Mouse (Mus musculus): Measurements from ENCODE around the gene 1700029P11Rik. TPM values are rescaled to one million over a fixed set of nuclear protein-coding genes. Genes with fewer than 3 reads are reported as not detected.

1700029P11Rik gene
- polyA plus RNA-seq, 1 experiment from 2014 or later = not detected

GRCm38 (mm10) chr15:82015392-82016100 lies 35.2 kb downstream of the 1700029P11Rik start:
- H3K36me3 ChIP-seq (ENCODE audit: control insufficient read depth, insufficient read depth) = peaks cover 12% of the 10 kb centered on the region
- ATAC-seq (replicated peaks; ENCODE audit: extremely low read depth, insufficient read depth, low FRiP score) = peak; percentile 5; the same call in 1 of the 2 replicates
- under 1% methylated on average over 39 of the region's 39 CpGs for WGBS

GRCm38 (mm10) chr15:82016101-82016808 lies 35.9 kb downstream of the 1700029P11Rik start:
- Histone ChIP-seq H3K9ac (ENCODE audit: low read length) (peak overlapping the region; percentile 96), H3K27me3 (ENCODE audit: control insufficient read depth, insufficient read depth, low read length) (no peaks in the 10 kb centered on the region), H3K9me3 (replicated peaks; ENCODE audit: control insufficient read depth, low read length) (no peaks in the 10 kb centered on the region; the same call in 1 of the 2 replicates), H3K36me3 (ENCODE audit: control insufficient read depth, insufficient read depth) (peaks cover 9% of the 10 kb centered on the region), H3K4me1 (ENCODE audit: control insufficient read depth, insufficient read depth, low read length) (peaks cover 13% of the 10 kb centered on the region), H3K4me3 (ENCODE audit: low read length) (peak overlapping the region; percentile 99), H3K27ac (ENCODE audit: low read length) (peak overlapping the region; percentile 89), H3K4me2 (ENCODE audit: low read depth, low read length) (peak overlapping the region; percentile 98)
- WGBS = under 1% methylated on average over 53 of the region's 53 CpGs
- peak; percentile 93 for ATAC-seq (replicated peaks; ENCODE audit: extremely low read depth, insufficient read depth, low FRiP score)

More at GRCm38 (mm10) chr15:82015392-82016100, 35.2 kb downstream of the 1700029P11Rik start:
- H3K4me3 ChIP-seq (ENCODE audit: low read length) = peak overlapping the region; percentile 99
- peaks cover 13% of the 10 kb centered on the region for H3K4me1 ChIP-seq (ENCODE audit: control insufficient read depth, insufficient read depth, low read length)
- peak overlapping the region; percentile 89 for H3K27ac ChIP-seq (ENCODE audit: low read length)
- no peaks in the 10 kb centered on the region for H3K27me3 ChIP-seq (ENCODE audit: control insufficient read depth, insufficient read depth, low read length)
- peak overlapping the region; percentile 98 for H3K4me2 ChIP-seq (ENCODE audit: low read depth, low read length)
- H3K9me3 ChIP-seq (replicated peaks; ENCODE audit: control insufficient read depth, low read length) = no peaks in the 10 kb centered on the region; the same call in 1 of the 2 replicates
- peak overlapping the region; percentile 96 for H3K9ac ChIP-seq (ENCODE audit: low read length)

- H3K27me3 ChIP-seq (ENCODE audit: control insufficient read depth, insufficient read depth, low read length) = no peaks in the 10 kb centered on the region
- peak overlapping the region; percentile 79 for H3K4me2 ChIP-seq (ENCODE audit: low read depth, low read length)
- H3K4me1 ChIP-seq (ENCODE audit: control insufficient read depth, insufficient read depth, low read length) = peaks cover 13% of the 10 kb centered on the region
- peak overlapping the region; percentile 81 for H3K9ac ChIP-seq (ENCODE audit: low read length)
- H3K9me3 ChIP-seq (replicated peaks; ENCODE audit: control insufficient read depth, low read length) = no peaks in the 10 kb centered on the region; the same call in 1 of the 2 replicates
- peaks cover 11% of the 10 kb centered on the region for H3K36me3 ChIP-seq (ENCODE audit: control insufficient read depth, insufficient read depth)
- peak overlapping the region; percentile 99 for H3K4me3 ChIP-seq (ENCODE audit: low read length)
- WGBS = 20% methylated on average over 6 of the region's 6 CpGs
- H3K27ac ChIP-seq (ENCODE audit: low read length) = peak overlapping the region; percentile 81
- ATAC-seq (replicated peaks; ENCODE audit: extremely low read depth, insufficient read depth, low FRiP score) = no peak
These were observed 36.5 kb downstream of the 1700029P11Rik start for GRCm38 (mm10) chr15:82016830-82017229.

GRCm38 (mm10) chr15:82017461-82017860 lies 37.1 kb downstream of the 1700029P11Rik start:
- Histone ChIP-seq H3K4me2 (ENCODE audit: low read depth, low read length) (no peak overlapping the region), H3K9ac (ENCODE audit: low read length) (no peak overlapping the region), H3K4me3 (ENCODE audit: low read length) (peak overlapping the region; percentile 2; the same call in 1 of the 2 replicates), H3K36me3 (ENCODE audit: control insufficient read depth, insufficient read depth) (peaks cover 15% of the 10 kb centered on the region), H3K27ac (ENCODE audit: low read length) (no peak overlapping the region), H3K9me3 (replicated peaks; ENCODE audit: control insufficient read depth, low read length) (no peaks in the 10 kb centered on the region; the same call in 1 of the 2 replicates), H3K4me1 (ENCODE audit: control insufficient read depth, insufficient read depth, low read length) (peaks cover 16% of the 10 kb centered on the region), H3K27me3 (ENCODE audit: control insufficient read depth, insufficient read depth, low read length) (no peaks in the 10 kb centered on the region)
- WGBS = 70% methylated on average over 4 of the region's 4 CpGs
- ATAC-seq (replicated peaks; ENCODE audit: extremely low read depth, insufficient read depth, low FRiP score) = no peak

- no peak overlapping the region for H3K4me2 ChIP-seq (ENCODE audit: low read depth, low read length)
- no peak overlapping the region for H3K4me3 ChIP-seq (ENCODE audit: low read length)
- H3K27me3 ChIP-seq (ENCODE audit: control insufficient read depth, insufficient read depth, low read length) = no peaks in the 10 kb centered on the region
- WGBS = 45% methylated on average over 3 of the region's 3 CpGs
- no peaks in the 10 kb centered on the region; the same call in 1 of the 2 replicates for H3K9me3 ChIP-seq (replicated peaks; ENCODE audit: control insufficient read depth, low read length)
- peaks cover 19% of the 10 kb centered on the region for H3K36me3 ChIP-seq (ENCODE audit: control insufficient read depth, insufficient read depth)
- no peak overlapping the region for H3K9ac ChIP-seq (ENCODE audit: low read length)
- peak overlapping the region; percentile 25; the same call in 1 of the 2 replicates for H3K27ac ChIP-seq (ENCODE audit: low read length)
- peaks cover 16% of the 10 kb centered on the region for H3K4me1 ChIP-seq (ENCODE audit: control insufficient read depth, insufficient read depth, low read length)
- ATAC-seq (replicated peaks; ENCODE audit: extremely low read depth, insufficient read depth, low FRiP score) = no peak
These were observed 38.9 kb downstream of the 1700029P11Rik start for GRCm38 (mm10) chr15:82019288-82019687.

GRCm38 (mm10) chr15:82022535-82023088 lies 42.3 kb downstream of the 1700029P11Rik start:
- peaks cover 6% of the 10 kb centered on the region for H3K4me1 ChIP-seq (ENCODE audit: control insufficient read depth, insufficient read depth, low read length)
- peaks cover 30% of the 10 kb centered on the region for H3K36me3 ChIP-seq (ENCODE audit: control insufficient read depth, insufficient read depth)
- H3K4me3 ChIP-seq (ENCODE audit: low read length) = no peak overlapping the region
- ATAC-seq (replicated peaks; ENCODE audit: extremely low read depth, insufficient read depth, low FRiP score) = no peak
- H3K9ac ChIP-seq (ENCODE audit: low read length) = no peak overlapping the region
- no peaks in the 10 kb centered on the region for H3K27me3 ChIP-seq (ENCODE audit: control insufficient read depth, insufficient read depth, low read length)
- H3K9me3 ChIP-seq (replicated peaks; ENCODE audit: control insufficient read depth, low read length) = no peaks in the 10 kb centered on the region; the same call in 1 of the 2 replicates
- 57% methylated on average over 13 of the region's 13 CpGs for WGBS
- no peak overlapping the region; the same call in 1 of the 2 replicates for H3K27ac ChIP-seq (ENCODE audit: low read length)
- no peak overlapping the region for H3K4me2 ChIP-seq (ENCODE audit: low read depth, low read length)

GRCm38 (mm10) chr15:82023965-82024635 lies 43.8 kb downstream of the 1700029P11Rik start:
- 83% methylated on average over 6 of the region's 6 CpGs for WGBS
- Histone ChIP-seq H3K4me3 (ENCODE audit: low read length) (no peak overlapping the region), H3K27ac (ENCODE audit: low read length) (no peak overlapping the region), H3K9ac (ENCODE audit: low read length) (no peak overlapping the region), H3K4me2 (ENCODE audit: low read depth, low read length) (no peak overlapping the region), H3K36me3 (ENCODE audit: control insufficient read depth, insufficient read depth) (peaks cover 40% of the 10 kb centered on the region), H3K27me3 (ENCODE audit: control insufficient read depth, insufficient read depth, low read length) (no peaks in the 10 kb centered on the region), H3K4me1 (ENCODE audit: control insufficient read depth, insufficient read depth, low read length) (peaks cover 4% of the 10 kb centered on the region), H3K9me3 (replicated peaks; ENCODE audit: control insufficient read depth, low read length) (no peaks in the 10 kb centered on the region; the same call in 1 of the 2 replicates)
- ATAC-seq (replicated peaks; ENCODE audit: extremely low read depth, insufficient read depth, low FRiP score) = no peak

- Histone ChIP-seq H3K27ac (ENCODE audit: low read length) (peak overlapping the region; percentile 30; the same call in 1 of the 2 replicates), H3K9ac (ENCODE audit: low read length) (no peak overlapping the region), H3K4me1 (ENCODE audit: control insufficient read depth, insufficient read depth, low read length) (no peaks in the 10 kb centered on the region), H3K27me3 (ENCODE audit: control insufficient read depth, insufficient read depth, low read length) (no peaks in the 10 kb centered on the region), H3K4me3 (ENCODE audit: low read length) (no peak overlapping the region), H3K9me3 (replicated peaks; ENCODE audit: control insufficient read depth, low read length) (no peaks in the 10 kb centered on the region), H3K36me3 (ENCODE audit: control insufficient read depth, insufficient read depth) (peaks cover 30% of the 10 kb centered on the region), H3K4me2 (ENCODE audit: low read depth, low read length) (no peak overlapping the region)
- WGBS = 87% methylated on average over 7 of the region's 7 CpGs
- ATAC-seq (replicated peaks; ENCODE audit: extremely low read depth, insufficient read depth, low FRiP score) = 0 out of 2 replicates have a peak, but pooled peaks have one; percentile 14
These were observed 46.9 kb downstream of the 1700029P11Rik start for GRCm38 (mm10) chr15:82027276-82027675.
